Mouse (Mus musculus) liver, embryonic 12.5 days (tissue): ENCODE measurements around the gene Zfp704. TPM values are rescaled to one million over a fixed set of nuclear protein-coding genes. Genes with fewer than 3 reads are reported as not detected.
A peak's percentile ranks its signal among the peaks of the same experiment; 100 is the strongest.

Experiments
- ATAC-seq: fragments of 200-750 bp; cut with Nextera tagmentation; 2 replicates; pipeline ENCODE4 v1.8.0; 2017; ENCODE audit warnings: moderate number of reproducible peaks, mild to moderate bottlenecking, moderate library complexity
- H3K27ac ChIP-seq: fragments of 300-500 bp; sonication (generic); 2 replicates; pipeline ENCODE4 v1.5.1; 2016; ENCODE audit warnings: mild to moderate bottlenecking
- H3K27me3 ChIP-seq: fragments of 300-500 bp; sonication (generic); replicated peaks from 2 replicates; pipeline ENCODE4 v1.6.1; 2016; ENCODE audit warnings: mild to moderate bottlenecking, moderate library complexity
- H3K36me3 ChIP-seq: fragments of 300-500 bp; sonication (generic); 2 replicates; pipeline ENCODE4 v1.6.1; 2016; ENCODE audit warnings: mild to moderate bottlenecking, moderate library complexity
- H3K4me1 ChIP-seq: fragments of 300-500 bp; sonication (generic); 2 replicates; pipeline ENCODE4 v1.6.1; 2016
- H3K4me2 ChIP-seq: fragments of 300-500 bp; sonication (generic); 2 replicates; pipeline ENCODE4 v1.6.1; 2016; ENCODE audit warnings: mild to moderate bottlenecking, moderate library complexity
- H3K4me3 ChIP-seq: fragments of 300-500 bp; sonication (generic); 2 replicates; pipeline ENCODE4 v1.5.1; 2016; ENCODE audit warnings: mild to moderate bottlenecking, moderate library complexity
- H3K9ac ChIP-seq: fragments of 300-500 bp; sonication (generic); 2 replicates; pipeline ENCODE4 v1.6.1; 2016; ENCODE audit warnings: mild to moderate bottlenecking, moderate library complexity
- H3K9me3 ChIP-seq: fragments of 300-500 bp; sonication (generic); replicated peaks from 2 replicates; pipeline ENCODE4 v1.6.1; 2016; ENCODE audit warnings: mild to moderate bottlenecking, moderate library complexity
- WGBS: fragments of 180-500 bp; shearing (Covaris S2); methylation state at CpG from one replicate; pipeline ENCODE4 v1.1.7; 2016; ENCODE audit not compliant: insufficient replicate concordance; 5-methylcytosine and 5-hydroxymethylcytosine counted together
- polyA plus RNA-seq: library from polyadenylated mRNA; unstranded; fragments of >200 nt; fragmentation: Nextera tagmentation; extraction: Ambion mirVana; gene quantifications from 2 replicates; pipeline ENCODE4 v1.2.1, GENCODE M21; 2016

Zfp704 gene
- polyA plus RNA-seq, 1 experiment from 2014 or later, result 1.8 TPM

DNA sequence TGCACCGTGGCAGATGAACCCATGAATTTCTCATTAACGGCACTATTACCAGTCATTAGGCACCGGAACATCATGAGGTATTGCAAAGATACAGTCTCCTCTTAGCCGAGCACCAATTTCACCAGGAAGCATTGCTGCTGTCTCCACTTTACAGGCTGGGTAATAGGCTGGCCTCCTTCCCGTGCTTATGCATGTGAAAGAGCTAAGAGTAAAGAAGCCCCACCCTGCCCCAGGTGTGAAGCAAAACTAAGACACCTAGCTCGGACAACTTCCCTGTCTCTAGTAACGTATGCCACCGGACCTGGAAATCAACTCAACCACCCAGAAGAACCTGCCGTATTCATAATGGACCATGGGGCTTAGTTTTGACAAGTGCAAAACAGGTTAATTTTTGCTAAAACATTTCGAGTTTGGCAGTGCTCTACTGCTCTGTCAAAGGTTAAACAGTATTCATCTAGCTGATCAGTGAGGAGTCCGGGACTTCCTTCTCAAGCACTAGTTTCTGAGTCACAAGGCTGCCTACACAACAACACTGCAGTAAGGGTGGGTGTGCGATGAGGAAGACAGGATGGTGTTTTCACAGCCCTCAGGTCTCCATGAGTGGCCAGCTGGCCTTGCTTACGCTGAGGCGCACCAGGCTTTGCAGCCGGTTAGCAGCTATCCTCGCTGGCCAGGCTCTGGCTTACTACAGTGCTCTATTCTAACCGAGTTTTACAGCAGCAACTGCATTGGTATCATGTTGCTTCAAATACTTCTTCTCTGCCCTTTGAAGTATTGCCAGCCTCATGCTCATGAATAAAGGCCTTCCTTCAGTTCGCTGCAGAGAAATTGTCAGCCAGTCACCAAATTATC, 86.6 kb downstream of the Zfp704 start:
- no peaks in the 10 kb centered on the region for H3K36me3 ChIP-seq
- 69% methylated on average over 18 of the region's 18 CpGs for WGBS
- no peak overlapping the region for H3K4me2 ChIP-seq
- no peak overlapping the region for H3K27ac ChIP-seq
- ATAC-seq, result no peak
- no peak overlapping the region for H3K4me3 ChIP-seq
- no peaks in the 10 kb centered on the region for H3K27me3 ChIP-seq
- no peak overlapping the region for H3K9ac ChIP-seq
- peaks cover 38% of the 10 kb centered on the region for H3K4me1 ChIP-seq
- no peaks in the 10 kb centered on the region for H3K9me3 ChIP-seq

GRCm38 (mm10) chr3:9522009-9522408, 87.9 kb downstream of the Zfp704 start:
- H3K36me3 ChIP-seq, result no peaks in the 10 kb centered on the region
- ATAC-seq, result peak; percentile 27
- no peaks in the 10 kb centered on the region for H3K27me3 ChIP-seq
- peaks cover 38% of the 10 kb centered on the region for H3K4me1 ChIP-seq
- no peak overlapping the region for H3K4me3 ChIP-seq
- WGBS, result 57% methylated on average over 6 of the region's 6 CpGs
- no peak overlapping the region for H3K4me2 ChIP-seq
- no peak overlapping the region for H3K9ac ChIP-seq
- H3K27ac ChIP-seq, result no peak overlapping the region
- H3K9me3 ChIP-seq, result no peaks in the 10 kb centered on the region

GRCm38 (mm10) chr3:9520728-9521054, 89.2 kb downstream of the Zfp704 start:
- Histone ChIP-seq H3K36me3 (no peaks in the 10 kb centered on the region), H3K27ac (peak overlapping the region; percentile 36), H3K4me2 (peak overlapping the region; percentile 17), H3K27me3 (no peaks in the 10 kb centered on the region), H3K4me3 (no peak overlapping the region), H3K9me3 (no peaks in the 10 kb centered on the region), H3K9ac (no peak overlapping the region), H3K4me1 (peaks cover 43% of the 10 kb centered on the region)
- 49% methylated on average over 7 of the region's 7 CpGs for WGBS
- ATAC-seq, result no peak

DNA sequence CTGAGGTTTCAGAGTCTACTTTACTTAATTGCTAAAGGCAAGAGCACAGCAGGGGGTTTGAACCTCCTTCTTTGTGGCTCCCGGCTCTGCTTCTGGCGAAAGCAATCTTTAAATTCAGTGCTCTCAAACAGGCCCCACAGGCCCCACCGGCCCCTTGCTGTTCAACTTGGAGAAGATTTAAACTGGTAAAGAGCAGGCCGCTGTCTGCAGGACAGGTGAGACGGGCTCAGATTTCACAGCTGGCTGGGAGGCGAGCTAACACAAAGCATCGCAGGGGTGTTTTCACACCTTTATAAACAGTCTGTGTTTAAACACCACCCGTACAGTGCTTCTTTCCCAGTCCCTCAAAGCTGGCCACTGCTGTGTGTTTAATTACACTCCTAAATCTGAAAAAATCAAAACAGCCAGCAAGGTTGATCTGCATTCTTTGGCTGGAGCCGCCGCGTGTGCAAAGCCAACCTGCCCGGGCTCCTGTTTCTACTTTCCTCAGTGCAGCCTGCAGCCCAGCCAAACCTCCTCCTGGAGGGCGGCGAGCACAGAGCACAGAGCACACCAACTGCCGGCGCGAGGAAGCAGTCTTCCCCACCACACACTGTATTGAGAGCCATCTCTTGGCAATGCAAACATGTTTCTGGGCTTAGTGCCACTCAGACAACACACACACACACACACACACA, 89.7 kb downstream of the Zfp704 start:
- Histone ChIP-seq H3K27ac (peak overlapping the region; percentile 36), H3K36me3 (no peaks in the 10 kb centered on the region), H3K4me1 (peaks cover 48% of the 10 kb centered on the region), H3K9me3 (no peaks in the 10 kb centered on the region), H3K9ac (no peak overlapping the region), H3K4me3 (no peak overlapping the region), H3K4me2 (peak overlapping the region; percentile 17), H3K27me3 (no peaks in the 10 kb centered on the region)
- WGBS, result 53% methylated on average over 17 of the region's 17 CpGs
- ATAC-seq, result peak; percentile 57; the same call in 1 of the 2 replicates

DNA sequence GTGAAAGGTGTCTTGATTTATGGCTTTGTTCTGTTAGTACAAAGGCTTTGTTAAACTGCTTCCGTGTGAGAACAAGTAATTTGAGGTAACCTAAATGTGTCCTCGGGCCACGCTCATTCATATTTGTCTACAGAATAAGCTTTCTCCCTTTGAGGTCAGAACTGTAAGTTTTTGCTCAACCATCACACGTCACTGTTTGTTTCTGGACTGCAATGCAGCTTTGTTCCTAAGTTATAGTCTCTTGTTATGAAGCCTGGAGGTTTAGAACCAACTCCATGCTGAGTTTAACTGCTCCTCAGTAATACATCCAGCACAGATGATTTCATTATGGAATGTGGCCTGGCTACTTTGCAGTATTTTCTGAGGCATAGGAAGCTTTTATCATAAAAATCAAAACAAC, 90.4 kb downstream of the Zfp704 start:
- Histone ChIP-seq H3K4me2 (no peak overlapping the region), H3K4me3 (no peak overlapping the region), H3K4me1 (peaks cover 48% of the 10 kb centered on the region), H3K27ac (no peak overlapping the region), H3K9me3 (no peaks in the 10 kb centered on the region), H3K27me3 (no peaks in the 10 kb centered on the region), H3K9ac (no peak overlapping the region), H3K36me3 (no peaks in the 10 kb centered on the region)
- no peak for ATAC-seq
- 71% methylated on average over 4 of the region's 4 CpGs for WGBS

DNA sequence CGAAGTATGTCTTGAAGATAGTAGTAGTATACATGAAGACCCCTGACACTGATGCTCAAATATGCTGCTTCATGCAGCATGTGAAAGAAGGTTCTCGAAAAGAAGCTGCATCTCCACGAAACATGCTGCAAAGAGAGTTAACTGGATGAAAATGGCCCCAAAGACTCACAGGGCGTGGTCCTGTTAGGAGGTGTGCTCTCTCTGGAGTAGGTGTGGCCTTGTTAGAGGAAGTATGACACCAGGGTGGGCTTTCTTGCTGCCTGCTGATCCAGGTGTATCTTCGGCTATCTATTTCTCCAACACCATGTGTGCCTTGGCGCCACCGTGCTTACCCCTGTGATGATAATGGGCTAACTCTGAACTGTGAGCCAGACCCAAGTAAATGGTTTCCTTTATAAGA, 90.9 kb downstream of the Zfp704 start:
- no peak overlapping the region for H3K4me3 ChIP-seq
- no peak overlapping the region for H3K27ac ChIP-seq
- peaks cover 47% of the 10 kb centered on the region for H3K4me1 ChIP-seq
- no peaks in the 10 kb centered on the region for H3K27me3 ChIP-seq
- H3K4me2 ChIP-seq, result no peak overlapping the region
- H3K36me3 ChIP-seq, result no peaks in the 10 kb centered on the region
- 74% methylated on average over 7 of the region's 7 CpGs for WGBS
- H3K9ac ChIP-seq, result no peak overlapping the region
- no peaks in the 10 kb centered on the region for H3K9me3 ChIP-seq
- ATAC-seq, result no peak

GRCm38 (mm10) chr3:9516119-9516855, 93.6 kb downstream of the Zfp704 start:
- 71% methylated on average over 7 of the region's 8 CpGs for WGBS
- Histone ChIP-seq H3K4me1 (peaks cover 31% of the 10 kb centered on the region), H3K27me3 (no peaks in the 10 kb centered on the region), H3K36me3 (no peaks in the 10 kb centered on the region), H3K27ac (no peak overlapping the region), H3K9ac (no peak overlapping the region), H3K9me3 (no peaks in the 10 kb centered on the region), H3K4me2 (no peak overlapping the region), H3K4me3 (no peak overlapping the region)
- ATAC-seq, result no peak

- H3K36me3 ChIP-seq, result no peaks in the 10 kb centered on the region
- H3K4me1 ChIP-seq, result peaks cover 27% of the 10 kb centered on the region
- H3K9me3 ChIP-seq, result no peaks in the 10 kb centered on the region
- H3K27me3 ChIP-seq, result no peaks in the 10 kb centered on the region
- ATAC-seq, result peak; percentile 48; the same call in 1 of the 2 replicates
- no peak overlapping the region for H3K9ac ChIP-seq
- no peak overlapping the region for H3K27ac ChIP-seq
- WGBS, result 42% methylated on average over 8 of the region's 8 CpGs
- no peak overlapping the region for H3K4me3 ChIP-seq
- no peak overlapping the region for H3K4me2 ChIP-seq
These were observed 94.4 kb downstream of the Zfp704 start for GRCm38 (mm10) chr3:9515527-9515926.

GRCm38 (mm10) chr3:9513703-9514110, 96.2 kb downstream of the Zfp704 start:
- Histone ChIP-seq H3K27ac (no peak overlapping the region), H3K9ac (no peak overlapping the region), H3K9me3 (no peaks in the 10 kb centered on the region), H3K27me3 (no peaks in the 10 kb centered on the region), H3K36me3 (no peaks in the 10 kb centered on the region), H3K4me1 (peaks cover 10% of the 10 kb centered on the region; the same call in 1 of the 2 replicates), H3K4me3 (no peak overlapping the region), H3K4me2 (no peak overlapping the region)
- WGBS, result 85% methylated on average over 7 of the region's 7 CpGs
- ATAC-seq, result no peak

DNA sequence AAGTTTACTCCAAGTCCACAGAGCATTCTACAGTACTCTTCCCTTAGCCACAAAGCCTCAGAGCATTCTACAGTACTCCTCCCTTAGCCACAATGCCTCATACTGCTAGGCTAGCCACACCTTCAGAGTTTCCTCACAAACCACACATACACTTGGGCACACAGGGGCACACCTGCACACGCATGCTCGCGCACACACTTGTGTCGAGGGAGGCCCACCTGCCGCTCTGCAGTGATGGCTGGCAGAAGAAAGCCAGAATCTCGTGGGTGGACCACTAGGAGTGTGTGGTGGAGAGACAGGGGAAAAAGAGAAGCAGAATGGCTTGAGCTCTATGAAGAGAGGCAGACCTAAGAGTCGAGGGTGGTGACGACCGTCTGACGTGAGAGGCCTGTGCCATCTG, 97.7 kb downstream of the Zfp704 start:
- no peak overlapping the region for H3K4me2 ChIP-seq
- no peaks in the 10 kb centered on the region for H3K9me3 ChIP-seq
- no peak for ATAC-seq
- WGBS, result 78% methylated on average over 10 of the region's 10 CpGs
- H3K27ac ChIP-seq, result no peak overlapping the region
- H3K9ac ChIP-seq, result no peak overlapping the region
- peaks cover 10% of the 10 kb centered on the region; the same call in 1 of the 2 replicates for H3K4me1 ChIP-seq
- no peaks in the 10 kb centered on the region for H3K36me3 ChIP-seq
- H3K27me3 ChIP-seq, result no peaks in the 10 kb centered on the region
- H3K4me3 ChIP-seq, result no peak overlapping the region

DNA sequence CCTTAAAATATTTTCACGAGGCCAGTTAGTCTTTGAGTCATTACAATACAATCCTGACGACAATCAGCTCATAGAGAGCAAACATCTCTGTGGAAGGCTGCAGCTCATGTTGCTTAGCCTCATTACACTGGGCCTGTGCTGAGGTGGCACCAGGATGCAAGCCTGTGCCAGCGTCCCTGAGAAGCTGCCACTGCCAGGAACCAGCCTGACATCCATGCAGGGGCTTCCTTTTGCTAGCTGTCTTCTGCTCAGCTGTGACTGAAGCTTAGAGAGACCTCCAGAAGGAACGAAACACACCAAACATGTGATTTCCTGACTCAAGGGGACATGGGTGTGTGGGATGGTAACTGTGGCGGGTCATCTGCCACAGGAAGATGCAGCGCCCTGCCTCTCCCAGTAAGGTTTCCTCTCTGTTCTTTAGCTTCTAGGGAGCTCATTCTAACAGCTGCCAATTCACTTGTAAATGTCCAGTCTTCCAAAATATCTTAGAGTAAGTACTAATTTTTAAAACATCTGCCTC, 104.1 kb downstream of the Zfp704 start:
- no peaks in the 10 kb centered on the region for H3K27me3 ChIP-seq
- WGBS, result 44% methylated on average over 6 of the region's 6 CpGs
- H3K4me3 ChIP-seq, result no peak overlapping the region
- no peak overlapping the region for H3K9ac ChIP-seq
- H3K9me3 ChIP-seq, result no peaks in the 10 kb centered on the region
- no peak for ATAC-seq
- H3K27ac ChIP-seq, result no peak overlapping the region
- peaks cover 8% of the 10 kb centered on the region for H3K4me1 ChIP-seq
- H3K36me3 ChIP-seq, result no peaks in the 10 kb centered on the region
- H3K4me2 ChIP-seq, result no peak overlapping the region

- ATAC-seq, result no peak
- Histone ChIP-seq H3K27me3 (no peaks in the 10 kb centered on the region), H3K9ac (no peak overlapping the region), H3K4me1 (peaks cover 21% of the 10 kb centered on the region), H3K9me3 (no peaks in the 10 kb centered on the region), H3K36me3 (no peaks in the 10 kb centered on the region), H3K27ac (no peak overlapping the region), H3K4me3 (no peak overlapping the region), H3K4me2 (no peak overlapping the region)
- WGBS, result 91% methylated on average over 4 of the region's 4 CpGs
These were observed 105.5 kb downstream of the Zfp704 start for GRCm38 (mm10) chr3:9504371-9504770.
